Mouse (Mus musculus): Measurements from ENCODE around the gene Alyref.

GRCm38 (mm10) chr11:120562949-120563348 lies 35.2 kb downstream of the Alyref start:
- TF ChIP-seq CTCF (IDR thresholded peaks at IDR 0.05; ENCODE audit: low read depth) (no peak), EP300 (IDR thresholded peaks at IDR 0.05; ENCODE audit: low read depth) (no peak)
